Mouse (Mus musculus): ENCODE measurements around the gene Arid5b. TPM values are rescaled to one million over a fixed set of nuclear protein-coding genes. Genes with fewer than 3 reads are reported as not detected.

The Arid5b gene
- polyA plus RNA-seq, 1 experiment from 2014 or later: 42.1 TPM

GRCm38 (mm10) chr10:68060590-68061248, 217.8 kb downstream of the Arid5b start:
- 70% methylated on average over 16 of the region's 16 CpGs for WGBS
- Histone ChIP-seq H3K27ac (replicated peaks; ENCODE audit: low read depth, low read length) (no peak overlapping the region; the same call in 1 of the 2 replicates), H3K4me1 (ENCODE audit: control insufficient read depth, insufficient read depth, low read length) (no peaks in the 10 kb centered on the region), H3K9me3 (ENCODE audit: control insufficient read depth, low read length) (no peaks in the 10 kb centered on the region), H3K27me3 (ENCODE audit: control insufficient read depth, insufficient read depth, low read length) (no peaks in the 10 kb centered on the region), H3K4me3 (ENCODE audit: low read depth, low read length) (no peak overlapping the region), H3K4me2 (ENCODE audit: low read depth, severe bottlenecking) (no peak overlapping the region), H3K9ac (ENCODE audit: low read length) (no peak overlapping the region), H3K36me3 (ENCODE audit: control insufficient read depth, insufficient read depth, low read length) (no peaks in the 10 kb centered on the region)
- no peak for ATAC-seq (ENCODE audit: insufficient number of reproducible peaks, low FRiP score, low TSS enrichment, low read depth)
- DNase-seq (ENCODE audit: low spot score): no peak

- DNase-seq (ENCODE audit: low spot score) (no peak), ATAC-seq (ENCODE audit: insufficient number of reproducible peaks, low FRiP score, low TSS enrichment, low read depth) (no peak)
- no peak overlapping the region for H3K27ac ChIP-seq (replicated peaks; ENCODE audit: low read depth, low read length)
- no peaks in the 10 kb centered on the region for H3K27me3 ChIP-seq (ENCODE audit: control insufficient read depth, insufficient read depth, low read length)
- no peaks in the 10 kb centered on the region for H3K4me1 ChIP-seq (ENCODE audit: control insufficient read depth, insufficient read depth, low read length)
- no peak overlapping the region for H3K9ac ChIP-seq (ENCODE audit: low read length)
- 95% methylated on average over 1 of the region's 1 CpGs for WGBS
- H3K4me2 ChIP-seq (ENCODE audit: low read depth, severe bottlenecking): no peak overlapping the region
- H3K9me3 ChIP-seq (ENCODE audit: control insufficient read depth, low read length): no peaks in the 10 kb centered on the region
- no peak overlapping the region for H3K4me3 ChIP-seq (ENCODE audit: low read depth, low read length)
- H3K36me3 ChIP-seq (ENCODE audit: control insufficient read depth, insufficient read depth, low read length): no peaks in the 10 kb centered on the region
Measured at GRCm38 (mm10) chr10:68058378-68058777, 220.2 kb downstream of the Arid5b start.

- Histone ChIP-seq H3K9ac (ENCODE audit: low read length) (no peak overlapping the region), H3K4me2 (ENCODE audit: low read depth, severe bottlenecking) (no peak overlapping the region), H3K9me3 (ENCODE audit: control insufficient read depth, low read length) (no peaks in the 10 kb centered on the region), H3K4me1 (ENCODE audit: control insufficient read depth, insufficient read depth, low read length) (no peaks in the 10 kb centered on the region), H3K36me3 (ENCODE audit: control insufficient read depth, insufficient read depth, low read length) (no peaks in the 10 kb centered on the region), H3K27ac (replicated peaks; ENCODE audit: low read depth, low read length) (no peak overlapping the region), H3K4me3 (ENCODE audit: low read depth, low read length) (no peak overlapping the region), H3K27me3 (ENCODE audit: control insufficient read depth, insufficient read depth, low read length) (no peaks in the 10 kb centered on the region)
- DNase-seq (ENCODE audit: low spot score) (no peak), ATAC-seq (ENCODE audit: insufficient number of reproducible peaks, low FRiP score, low TSS enrichment, low read depth) (no peak)
- 92% methylated on average over 3 of the region's 3 CpGs for WGBS
Measured at GRCm38 (mm10) chr10:68057841-68058240, 220.7 kb downstream of the Arid5b start.

- no peaks in the 10 kb centered on the region for H3K36me3 ChIP-seq (ENCODE audit: control insufficient read depth, insufficient read depth, low read length)
- H3K4me2 ChIP-seq (ENCODE audit: low read depth, severe bottlenecking): no peak overlapping the region
- H3K9me3 ChIP-seq (ENCODE audit: control insufficient read depth, low read length): no peaks in the 10 kb centered on the region
- 85% methylated on average over 6 of the region's 6 CpGs for WGBS
- no peaks in the 10 kb centered on the region for H3K4me1 ChIP-seq (ENCODE audit: control insufficient read depth, insufficient read depth, low read length)
- H3K27ac ChIP-seq (replicated peaks; ENCODE audit: low read depth, low read length): no peak overlapping the region
- H3K9ac ChIP-seq (ENCODE audit: low read length): no peak overlapping the region
- ATAC-seq (ENCODE audit: insufficient number of reproducible peaks, low FRiP score, low TSS enrichment, low read depth) (no peak), DNase-seq (ENCODE audit: low spot score) (no peak)
- H3K27me3 ChIP-seq (ENCODE audit: control insufficient read depth, insufficient read depth, low read length): no peaks in the 10 kb centered on the region
- no peak overlapping the region for H3K4me3 ChIP-seq (ENCODE audit: low read depth, low read length)
Measured at GRCm38 (mm10) chr10:68054706-68055105, 223.8 kb downstream of the Arid5b start.

- WGBS: 86% methylated on average over 5 of the region's 5 CpGs
- H3K4me2 ChIP-seq (ENCODE audit: low read depth, severe bottlenecking): no peak overlapping the region
- no peaks in the 10 kb centered on the region for H3K4me1 ChIP-seq (ENCODE audit: control insufficient read depth, insufficient read depth, low read length)
- ATAC-seq (ENCODE audit: insufficient number of reproducible peaks, low FRiP score, low TSS enrichment, low read depth): no peak
- H3K9me3 ChIP-seq (ENCODE audit: control insufficient read depth, low read length): no peaks in the 10 kb centered on the region
- no peaks in the 10 kb centered on the region for H3K27me3 ChIP-seq (ENCODE audit: control insufficient read depth, insufficient read depth, low read length)
- H3K4me3 ChIP-seq (ENCODE audit: low read depth, low read length): no peak overlapping the region
- no peaks in the 10 kb centered on the region for H3K36me3 ChIP-seq (ENCODE audit: control insufficient read depth, insufficient read depth, low read length)
- H3K27ac ChIP-seq (replicated peaks; ENCODE audit: low read depth, low read length): no peak overlapping the region
- no peak for DNase-seq (ENCODE audit: low spot score)
- no peak overlapping the region for H3K9ac ChIP-seq (ENCODE audit: low read length)
Measured at GRCm38 (mm10) chr10:68054131-68054530, 224.4 kb downstream of the Arid5b start.

GRCm38 (mm10) chr10:68052307-68052706, 226.2 kb downstream of the Arid5b start:
- Histone ChIP-seq H3K27me3 (ENCODE audit: control insufficient read depth, insufficient read depth, low read length) (no peaks in the 10 kb centered on the region), H3K9ac (ENCODE audit: low read length) (no peak overlapping the region), H3K36me3 (ENCODE audit: control insufficient read depth, insufficient read depth, low read length) (no peaks in the 10 kb centered on the region), H3K9me3 (ENCODE audit: control insufficient read depth, low read length) (no peaks in the 10 kb centered on the region), H3K4me2 (ENCODE audit: low read depth, severe bottlenecking) (no peak overlapping the region), H3K4me3 (ENCODE audit: low read depth, low read length) (no peak overlapping the region), H3K27ac (replicated peaks; ENCODE audit: low read depth, low read length) (no peak overlapping the region), H3K4me1 (ENCODE audit: control insufficient read depth, insufficient read depth, low read length) (no peaks in the 10 kb centered on the region)
- DNase-seq (ENCODE audit: low spot score): no peak
- no peak for ATAC-seq (ENCODE audit: insufficient number of reproducible peaks, low FRiP score, low TSS enrichment, low read depth)
- WGBS: 86% methylated on average over 8 of the region's 8 CpGs

- Histone ChIP-seq H3K4me2 (ENCODE audit: low read depth, severe bottlenecking) (no peak overlapping the region), H3K36me3 (ENCODE audit: control insufficient read depth, insufficient read depth, low read length) (no peaks in the 10 kb centered on the region), H3K4me3 (ENCODE audit: low read depth, low read length) (no peak overlapping the region), H3K27me3 (ENCODE audit: control insufficient read depth, insufficient read depth, low read length) (no peaks in the 10 kb centered on the region), H3K9me3 (ENCODE audit: control insufficient read depth, low read length) (no peaks in the 10 kb centered on the region), H3K9ac (ENCODE audit: low read length) (no peak overlapping the region), H3K4me1 (ENCODE audit: control insufficient read depth, insufficient read depth, low read length) (no peaks in the 10 kb centered on the region), H3K27ac (replicated peaks; ENCODE audit: low read depth, low read length) (no peak overlapping the region)
- DNase-seq (ENCODE audit: low spot score) (no peak), ATAC-seq (ENCODE audit: insufficient number of reproducible peaks, low FRiP score, low TSS enrichment, low read depth) (no peak)
- WGBS: 90% methylated on average over 14 of the region's 14 CpGs
Measured at GRCm38 (mm10) chr10:68051316-68051933, 227.1 kb downstream of the Arid5b start.

GRCm38 (mm10) chr10:68050882-68051281, 227.7 kb downstream of the Arid5b start:
- H3K36me3 ChIP-seq (ENCODE audit: control insufficient read depth, insufficient read depth, low read length): no peaks in the 10 kb centered on the region
- H3K4me2 ChIP-seq (ENCODE audit: low read depth, severe bottlenecking): no peak overlapping the region
- H3K4me3 ChIP-seq (ENCODE audit: low read depth, low read length): no peak overlapping the region
- H3K9ac ChIP-seq (ENCODE audit: low read length): no peak overlapping the region
- H3K9me3 ChIP-seq (ENCODE audit: control insufficient read depth, low read length): no peaks in the 10 kb centered on the region
- H3K27me3 ChIP-seq (ENCODE audit: control insufficient read depth, insufficient read depth, low read length): no peaks in the 10 kb centered on the region
- H3K4me1 ChIP-seq (ENCODE audit: control insufficient read depth, insufficient read depth, low read length): no peaks in the 10 kb centered on the region
- no peak overlapping the region for H3K27ac ChIP-seq (replicated peaks; ENCODE audit: low read depth, low read length)
- 89% methylated on average over 13 of the region's 13 CpGs for WGBS
- no peak for DNase-seq (ENCODE audit: low spot score)
- ATAC-seq (ENCODE audit: insufficient number of reproducible peaks, low FRiP score, low TSS enrichment, low read depth): no peak
